Mouse (Mus musculus) forebrain, postnatal 0 days (tissue): ENCODE results near the gene Prss56. TPM values are rescaled to one million over a fixed set of nuclear protein-coding genes. Genes with fewer than 3 reads are reported as not detected.

Experiments
- ATAC-seq: fragments of 200-750 bp; cut with Nextera tagmentation; 2 replicates; pipeline ENCODE4 v1.8.0; 2017; ENCODE audit warnings: mild to moderate bottlenecking, moderate library complexity
- DNase-seq: peaks from one replicate; pipeline ENCODE4 v3.0.0-alpha.2; 2015
- H3K27ac ChIP-seq: fragments of 300-500 bp; sonication (generic); 2 replicates; pipeline ENCODE4 v1.5.1; 2014; ENCODE audit warnings: low read depth, mild to moderate bottlenecking, antibody characterized with exemption, low read length, moderate library complexity, mixed read lengths
- H3K27me3 ChIP-seq: fragments of 300-500 bp; sonication (generic); 2 replicates; pipeline ENCODE4 v1.6.1; 2014; ENCODE audit warnings: mild to moderate bottlenecking, low read length, mixed read lengths; ENCODE audit not compliant: insufficient read depth
- H3K36me3 ChIP-seq: fragments of 300-500 bp; sonication (generic); 2 replicates; pipeline ENCODE4 v1.6.1; 2014; ENCODE audit warnings: mild to moderate bottlenecking, moderate library complexity; ENCODE audit not compliant: insufficient read depth
- H3K4me1 ChIP-seq: fragments of 300-500 bp; sonication (generic); 2 replicates; pipeline ENCODE4 v1.6.1; 2014; ENCODE audit warnings: antibody characterized with exemption; ENCODE audit not compliant: insufficient read depth
- H3K4me2 ChIP-seq: fragments of 300-500 bp; sonication (generic); 2 replicates; pipeline ENCODE4 v1.6.1; 2014; ENCODE audit warnings: low read depth, mild to moderate bottlenecking, moderate library complexity
- H3K4me3 ChIP-seq: fragments of 300-500 bp; sonication (generic); 2 replicates; pipeline ENCODE4 v1.5.1; 2014; ENCODE audit warnings: low read depth, low read length, mixed read lengths
- H3K9ac ChIP-seq: fragments of 300-500 bp; sonication (generic); 2 replicates; pipeline ENCODE4 v1.6.1; 2014; ENCODE audit warnings: mild to moderate bottlenecking
- H3K9me3 ChIP-seq: fragments of 300-500 bp; sonication (generic); 2 replicates; pipeline ENCODE4 v1.6.1; 2016; ENCODE audit warnings: low read length
- CTCF ChIP-seq: sonication (generic); IDR thresholded peaks from 2 replicates; pipeline ENCODE4 v1.5.1; 2016; ENCODE audit warnings: antibody characterized with exemption, control low read depth, low read depth
- WGBS: fragments of 180-500 bp; shearing (Covaris S2); extraction: QIAGEN DNeasy Blood & Tissue Kit; methylation state at CpG from one replicate; pipeline ENCODE4 v1.1.7; 2014; 5-methylcytosine and 5-hydroxymethylcytosine counted together
- polyA plus RNA-seq: library from polyadenylated mRNA; unstranded; fragments of >200 nt; fragmentation: Nextera tagmentation; extraction: Ambion mirVana; gene quantifications from 2 replicates; pipeline ENCODE4 v1.2.1, GENCODE M21; 2015
- total RNA-seq: library from RNA; depleted of rRNA; stranded (reverse); fragments of >200 nt; gene quantifications from 2 replicates; pipeline ENCODE4 v1.2.3, GENCODE M21; 2014; rRNA removed

Gene Prss56
- total and polyA plus RNA-seq, 2 experiments from 2014 or later: 2.5 to 3.1 TPM

DNA sequence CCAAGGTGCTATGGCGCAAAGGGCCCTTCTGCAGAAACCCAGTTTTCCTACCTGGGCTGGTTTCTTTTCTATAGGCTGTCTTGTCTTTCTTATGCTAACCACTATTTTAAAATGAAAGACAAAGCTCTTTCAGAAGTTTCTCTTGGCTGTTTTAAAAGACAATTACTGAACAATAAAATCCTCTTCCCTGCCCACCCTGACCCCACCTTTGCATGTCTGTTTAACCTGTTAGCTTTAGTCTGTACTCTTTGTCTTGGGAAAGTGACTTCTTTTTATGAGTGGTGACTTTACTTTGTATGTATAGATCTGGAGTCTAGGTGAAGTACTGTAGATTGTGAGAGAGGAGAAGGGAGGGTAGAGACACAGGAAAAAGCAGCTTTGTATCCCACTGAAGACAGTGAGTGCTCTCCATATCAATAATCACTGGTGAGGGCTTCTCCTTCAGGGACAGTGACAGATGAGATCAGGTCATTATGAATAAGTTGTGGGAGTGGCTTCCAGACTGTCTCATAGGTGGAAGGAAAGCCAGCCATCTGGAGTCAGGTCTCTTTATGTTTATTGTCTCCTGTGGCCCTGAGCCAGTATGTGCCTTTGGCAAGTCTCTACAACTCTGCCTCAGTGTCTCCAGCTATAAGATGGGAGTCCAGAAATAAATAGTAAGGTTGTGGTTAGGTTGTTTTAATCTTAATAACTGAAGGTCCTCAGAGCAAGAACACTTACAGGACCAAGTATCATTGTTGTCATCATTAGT, 43.5 kb downstream of the Prss56 start:
- no peaks in the 10 kb centered on the region for H3K27me3 ChIP-seq
- no peaks in the 10 kb centered on the region for H3K9me3 ChIP-seq
- no peak overlapping the region for H3K4me2 ChIP-seq
- TF ChIP-seq CTCF: no peak
- H3K4me3 ChIP-seq: no peak overlapping the region
- peaks cover 95% of the 10 kb centered on the region for H3K36me3 ChIP-seq
- WGBS: 100% methylated on average over 1 of the region's 1 CpGs
- no peaks in the 10 kb centered on the region for H3K4me1 ChIP-seq
- no peak for ATAC-seq
- DNase-seq: no peak
- no peak overlapping the region for H3K27ac ChIP-seq
- H3K9ac ChIP-seq: no peak overlapping the region

GRCm38 (mm10) chr1:87227160-87227550, 44.0 kb downstream of the Prss56 start:
- peak; percentile 16; the same call in 1 of the 2 replicates for ATAC-seq
- Histone ChIP-seq H3K4me2 (no peak overlapping the region), H3K36me3 (peaks cover 95% of the 10 kb centered on the region), H3K4me1 (no peaks in the 10 kb centered on the region), H3K27ac (no peak overlapping the region), H3K4me3 (no peak overlapping the region), H3K27me3 (no peaks in the 10 kb centered on the region), H3K9ac (no peak overlapping the region), H3K9me3 (no peaks in the 10 kb centered on the region)
- 75% methylated on average over 3 of the region's 3 CpGs for WGBS
- TF ChIP-seq CTCF: no peak
- no peak for DNase-seq

GRCm38 (mm10) chr1:87230606-87231005, 47.5 kb downstream of the Prss56 start:
- no peak for TF ChIP-seq CTCF
- DNase-seq (no peak), ATAC-seq (no peak)
- Histone ChIP-seq H3K4me1 (no peaks in the 10 kb centered on the region), H3K27ac (no peak overlapping the region), H3K4me3 (no peak overlapping the region), H3K27me3 (no peaks in the 10 kb centered on the region), H3K9me3 (no peaks in the 10 kb centered on the region), H3K4me2 (no peak overlapping the region), H3K9ac (no peak overlapping the region), H3K36me3 (peaks cover 93% of the 10 kb centered on the region)
- 69% methylated on average over 5 of the region's 5 CpGs for WGBS

- ATAC-seq: no peak
- H3K27ac ChIP-seq: no peak overlapping the region
- no peak overlapping the region for H3K4me2 ChIP-seq
- no peak for TF ChIP-seq CTCF
- H3K9ac ChIP-seq: no peak overlapping the region
- 87% methylated on average over 7 of the region's 7 CpGs for WGBS
- H3K9me3 ChIP-seq: no peaks in the 10 kb centered on the region
- H3K4me3 ChIP-seq: no peak overlapping the region
- H3K27me3 ChIP-seq: no peaks in the 10 kb centered on the region
- H3K4me1 ChIP-seq: no peaks in the 10 kb centered on the region
- peaks cover 94% of the 10 kb centered on the region for H3K36me3 ChIP-seq
- DNase-seq: no peak
Measured at GRCm38 (mm10) chr1:87232197-87232596, 49.1 kb downstream of the Prss56 start.

Other genes starting within 250 kb of the Prss56 start
- not detected in 2 replicates for gene Alppl2, start 93.4 kb upstream of the Prss56 start, total RNA-seq
- gene Alppl2, start 93.4 kb upstream of the Prss56 start, polyA plus RNA-seq: not detected in 2 replicates
- not detected in 2 replicates for gene Alpi, start 81.7 kb upstream of the Prss56 start, total RNA-seq
- not detected in 2 replicates for gene Alpi, start 81.7 kb upstream of the Prss56 start, polyA plus RNA-seq
- gene Akp3, start 58.3 kb upstream of the Prss56 start, total RNA-seq: not detected in 2 replicates
- not detected in 2 replicates for gene Akp3, start 58.3 kb upstream of the Prss56 start, polyA plus RNA-seq
- 19.1 and 36.1 TPM in 2 replicates for gene Ecel1, start 26.8 kb upstream of the Prss56 start, total RNA-seq
- gene Ecel1, start 26.8 kb upstream of the Prss56 start, polyA plus RNA-seq: 17.8 and 28.5 TPM in 2 replicates
- gene Chrnd, start 7.3 kb downstream of the Prss56 start, total RNA-seq: not detected in 2 replicates
- gene Chrnd, start 7.3 kb downstream of the Prss56 start, polyA plus RNA-seq: not detected in 2 replicates
- gene Chrng, start 21.3 kb downstream of the Prss56 start, total RNA-seq: not detected in 2 replicates
- not detected in 2 replicates for gene Chrng, start 21.3 kb downstream of the Prss56 start, polyA plus RNA-seq
- 71.5 and 81.7 TPM in 2 replicates for gene Eif4e2, start 30.6 kb downstream of the Prss56 start, total RNA-seq
- gene Eif4e2, start 30.6 kb downstream of the Prss56 start, polyA plus RNA-seq: 77.6 and 87.5 TPM in 2 replicates
- 1.3 TPM in 2 replicates for gene Efhd1, start 81.0 kb downstream of the Prss56 start, total RNA-seq
- 1.9 and 2.2 TPM in 2 replicates for gene Efhd1, start 81.0 kb downstream of the Prss56 start, polyA plus RNA-seq
- gene Gigyf2, start 143.7 kb downstream of the Prss56 start, total RNA-seq: 69.0 and 73.4 TPM in 2 replicates
- 31.9 and 44.3 TPM in 2 replicates for gene Gigyf2, start 143.7 kb downstream of the Prss56 start, polyA plus RNA-seq
- 1.9 and 4.8 TPM in 2 replicates for gene Kcnj13, start 211.4 kb downstream of the Prss56 start, total RNA-seq
- 17.0 and 17.5 TPM in 2 replicates for gene Kcnj13, start 211.4 kb downstream of the Prss56 start, polyA plus RNA-seq